Mouse (Mus musculus) myocyte (in vitro differentiated cells): Measurements from ENCODE around the gene Gm1110.

Experiments
- E2F4 ChIP-seq: IDR thresholded peaks from one replicate; pipeline ENCODE4 v1.6.1; 2011; ENCODE audit warnings: mild to moderate bottlenecking, control low read depth, moderate library complexity; ENCODE audit not compliant: insufficient read depth
- MYOD1 ChIP-seq, 3 experiments: IDR thresholded peaks; one replicate each; pipeline ENCODE4 v1.6.1; 2011; ENCODE audit warnings: control low read depth in 2 of 3, low read depth in 2 of 3, mild to moderate bottlenecking in 2 of 3, moderate library complexity in 1 of 3; ENCODE audit not compliant: insufficient read length in 2 of 3, control insufficient read depth in 1 of 3
- MYOG ChIP-seq, 3 experiments: IDR thresholded peaks; one replicate each; pipeline ENCODE4 v1.6.1; 2011; ENCODE audit warnings: control low read depth in 2 of 3, low read depth in 2 of 3, mild to moderate bottlenecking in 2 of 3; ENCODE audit not compliant: insufficient read length in 2 of 3, control insufficient read depth in 1 of 3, insufficient read depth in 1 of 3
- POLR2A ChIP-seq: IDR thresholded peaks from one replicate; pipeline ENCODE4 v1.6.1; 2011; ENCODE audit warnings: low read depth, mild to moderate bottlenecking, control low read depth, moderate library complexity; ENCODE audit not compliant: insufficient read length
- POLR2AphosphoS2 ChIP-seq: IDR thresholded peaks from one replicate; pipeline ENCODE4 v1.6.1; 2011; ENCODE audit warnings: low read depth, control low read depth; ENCODE audit not compliant: insufficient read length
- REST ChIP-seq: IDR thresholded peaks from one replicate; pipeline ENCODE4 v1.6.1; 2011; ENCODE audit warnings: mild to moderate bottlenecking, control low read depth, moderate library complexity; ENCODE audit not compliant: insufficient read depth, insufficient read length
- SRF ChIP-seq: IDR thresholded peaks from one replicate; pipeline ENCODE4 v1.6.1; 2011; ENCODE audit warnings: low read depth; ENCODE audit not compliant: control insufficient read depth, insufficient read length
- TCF12 ChIP-seq: IDR thresholded peaks from one replicate; pipeline ENCODE4 v1.6.1; 2011; ENCODE audit warnings: mild to moderate bottlenecking, control low read depth; ENCODE audit not compliant: poor library complexity, insufficient read depth, severe bottlenecking
- TCF3 ChIP-seq: IDR thresholded peaks from one replicate; pipeline ENCODE4 v1.6.1; 2011; ENCODE audit warnings: low read depth, control low read depth; ENCODE audit not compliant: insufficient read length

- TF ChIP-seq TCF3 (no peak), SRF (no peak), E2F4 (no peak), POLR2A (no peak), POLR2AphosphoS2 (no peak), REST (no peak), TCF12 (no peak), MYOG (IDR thresholded peaks at IDR 0.05; ENCODE audit: control insufficient read depth in 1 of 3, insufficient read depth in 1 of 3, insufficient read length in 2 of 3, low read depth in 2 of 3) (no peak), MYOD1 (IDR thresholded peaks at IDR 0.05; ENCODE audit: control insufficient read depth in 1 of 3, insufficient read length in 2 of 3, low read depth in 2 of 3) (no peak)
Observed at GRCm38 (mm10) chr9:26831089-26831488, 91.8 kb downstream of the Gm1110 start.
